Mouse (Mus musculus) spleen, adult 2 months (tissue): ENCODE measurements around the gene Apopt1. TPM values are rescaled to one million over a fixed set of nuclear protein-coding genes. Genes with fewer than 3 reads are reported as not detected.
A peak's percentile ranks its signal among the peaks of the same experiment; 100 is the strongest.
"Not testable (repeated sequence)": the region's sequence is repeated elsewhere in the genome, so short reads cannot be mapped to it uniquely, and the experiment has no call there.

Source experiments
- DNase-seq, 2 experiments: peaks; one replicate each; pipeline versions ENCODE4 v3.0.0 to v3.0.0-alpha.2; 2012 to 2021; ENCODE audit warnings: low spot score in 2 of 2, low read depth in 1 of 2
- H3K27ac ChIP-seq: fragments of 200-500 bp; 2 replicates; pipeline ENCODE4 v1.5.1; 2012; ENCODE audit warnings: low read length, inconsistent platforms; ENCODE audit not compliant: insufficient read depth
- H3K27me3 ChIP-seq: fragments of 200-500 bp; 2 replicates; pipeline ENCODE4 v1.6.1; 2012; ENCODE audit warnings: mild to moderate bottlenecking, moderate library complexity, low read length, inconsistent platforms; ENCODE audit not compliant: control insufficient read depth, insufficient read depth
- H3K36me3 ChIP-seq: fragments of 200-500 bp; 2 replicates; pipeline ENCODE4 v1.6.1; 2012; ENCODE audit warnings: mild to moderate bottlenecking, low read length, inconsistent platforms; ENCODE audit not compliant: control insufficient read depth, insufficient read depth
- H3K4me1 ChIP-seq: fragments of 200-500 bp; 2 replicates; pipeline ENCODE4 v1.6.1; 2011; ENCODE audit warnings: inconsistent platforms; ENCODE audit not compliant: control insufficient read depth, insufficient read depth, insufficient read length
- H3K4me3 ChIP-seq: fragments of 200-500 bp; 2 replicates; pipeline ENCODE4 v1.5.1; 2011; ENCODE audit warnings: mild to moderate bottlenecking, inconsistent platforms; ENCODE audit not compliant: insufficient read depth, insufficient read length; ENCODE audit errors: extremely low read depth
- CTCF ChIP-seq: fragments of 200-500 bp; IDR thresholded peaks from 2 replicates; pipeline ENCODE4 v1.5.1; 2011; ENCODE audit warnings: mild to moderate bottlenecking, inconsistent platforms; ENCODE audit not compliant: insufficient read depth, insufficient read length, insufficient replicate concordance; ENCODE audit errors: extremely low read depth
- POLR2A ChIP-seq: fragments of 200-500 bp; IDR thresholded peaks from 2 replicates; pipeline ENCODE4 v1.6.1; 2011; ENCODE audit warnings: low read depth, low read length, inconsistent platforms
- WGBS: fragments of 180-500 bp; shearing (Covaris S2); methylation state at CpG from one replicate; pipeline ENCODE4 v1.1.7; 2018; 5-methylcytosine and 5-hydroxymethylcytosine counted together
- polyA plus RNA-seq: library from polyadenylated mRNA; depleted of rRNA; stranded (reverse); fragments of >200 nt; gene quantifications from 2 replicates; pipeline ENCODE4 v1.2.3, GENCODE M21; 2012

Apopt1 gene
- polyA plus RNA-seq, 1 experiment, result 33.3 TPM

DNA sequence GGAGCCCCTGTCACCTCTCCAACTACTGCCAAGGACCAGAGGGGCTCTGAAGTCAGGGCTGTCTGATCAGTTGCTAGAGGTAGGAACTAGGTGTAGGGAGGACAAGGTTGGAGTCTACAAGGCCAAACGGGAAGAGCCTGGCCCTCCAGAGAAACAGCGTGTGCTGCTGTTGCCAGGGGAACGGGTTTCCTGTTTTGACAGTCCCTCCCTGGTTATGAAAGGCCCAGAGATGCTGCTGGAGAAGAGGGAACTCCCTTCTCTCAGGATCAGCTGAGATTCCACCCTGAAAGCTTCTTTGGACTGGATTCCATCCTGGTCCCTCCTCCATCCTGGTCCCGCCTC lies 13.0 kb downstream of the Apopt1 start:
- WGBS, result 53% methylated on average over 4 of the region's 4 CpGs
- no peak for TF ChIP-seq POLR2A
- TF ChIP-seq CTCF, result no peak
- Histone ChIP-seq H3K36me3 (peaks cover 6% of the 10 kb centered on the region), H3K4me1 (no peaks in the 10 kb centered on the region), H3K27ac (no peak overlapping the region), H3K4me3 (no peak overlapping the region), H3K27me3 (no peaks in the 10 kb centered on the region)
- DNase-seq, result no peak

DNA sequence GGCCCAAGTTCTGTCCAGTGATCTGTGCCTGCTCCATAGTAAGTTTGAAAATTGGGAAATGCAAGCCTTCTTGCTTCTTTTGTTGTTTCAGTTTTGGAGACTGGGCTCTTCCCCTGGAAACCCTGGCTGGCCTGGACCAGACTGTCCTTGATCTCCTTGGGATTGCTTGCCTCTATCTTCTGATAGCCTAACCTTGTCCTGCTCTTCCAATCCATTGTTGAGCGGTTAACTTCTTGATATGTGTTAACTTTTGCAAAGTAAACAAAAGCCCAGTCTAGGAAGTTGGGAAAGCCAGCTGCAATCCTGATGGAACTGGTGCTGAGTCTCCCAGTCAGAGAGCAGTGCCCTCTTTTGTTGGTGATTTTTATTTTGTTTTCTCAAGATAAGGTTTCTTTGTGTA lies 14.9 kb downstream of the Apopt1 start:
- DNase-seq, result no peak
- Histone ChIP-seq H3K27ac (no peak overlapping the region), H3K36me3 (peaks cover 7% of the 10 kb centered on the region), H3K27me3 (no peaks in the 10 kb centered on the region), H3K4me3 (no peak overlapping the region), H3K4me1 (no peaks in the 10 kb centered on the region; the same call in 1 of the 2 replicates)
- TF ChIP-seq CTCF (no peak), POLR2A (no peak)
- 94% methylated on average over 1 of the region's 1 CpGs for WGBS

DNA sequence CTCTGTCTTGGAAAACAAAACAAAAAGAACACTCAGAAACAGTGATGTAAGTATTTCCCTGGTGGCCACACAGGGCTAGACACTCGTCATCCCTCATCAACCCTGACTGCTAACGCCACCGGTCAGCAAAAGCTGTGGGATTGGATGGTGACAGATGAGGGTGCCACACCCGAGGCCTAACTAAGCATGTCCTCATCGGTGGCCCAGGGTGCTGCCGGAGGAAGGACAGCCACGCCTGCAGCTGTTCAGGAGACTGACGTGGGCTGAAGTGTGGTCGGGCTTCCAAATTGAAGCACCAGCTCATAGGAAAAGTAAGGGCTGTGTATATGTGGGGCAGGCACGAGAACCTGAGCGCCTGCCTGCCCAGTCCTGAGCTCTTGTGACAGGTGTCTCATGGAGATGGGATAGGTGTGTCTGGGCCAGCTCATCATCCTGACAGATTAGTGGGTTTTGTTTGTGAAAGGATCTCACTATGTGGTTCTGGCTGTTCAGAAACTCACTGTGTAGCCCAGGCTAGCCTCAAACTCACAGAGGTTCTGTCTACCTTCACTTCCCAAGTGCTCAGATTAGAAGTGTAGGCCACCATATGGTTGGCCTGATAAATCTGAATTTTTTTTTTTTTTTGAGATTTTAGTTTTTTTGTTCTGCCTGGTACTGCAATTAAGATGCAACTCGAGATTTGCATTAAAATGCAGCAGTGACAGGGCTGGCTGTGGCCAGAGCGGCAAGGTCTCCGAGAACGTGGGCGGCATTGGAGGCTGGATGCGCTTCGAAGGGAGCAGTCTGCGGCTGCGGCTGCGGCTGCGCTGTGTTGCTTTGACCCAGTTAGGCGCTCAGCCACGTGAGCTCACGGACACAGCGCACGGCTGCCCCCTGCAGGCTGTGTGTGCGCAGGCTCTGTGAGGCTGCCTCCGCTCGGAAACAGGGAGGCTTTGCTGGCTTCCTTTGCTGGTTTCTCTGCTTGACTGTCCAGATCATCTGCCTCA lies 19.1 kb downstream of the Apopt1 start:
- DNase-seq, result peak; percentile 76 to 80
- Histone ChIP-seq H3K27me3 (no peaks in the 10 kb centered on the region), H3K4me3 (no peak overlapping the region), H3K27ac (no peak overlapping the region), H3K4me1 (no peaks in the 10 kb centered on the region; the same call in 1 of the 2 replicates), H3K36me3 (0 out of 2 replicates have a peak, but pooled peaks cover 3% of the 10 kb centered on the region)
- TF ChIP-seq POLR2A, result no peak
- TF ChIP-seq CTCF, result peak; percentile 98
- 33% methylated on average over 30 of the region's 30 CpGs for WGBS

DNA sequence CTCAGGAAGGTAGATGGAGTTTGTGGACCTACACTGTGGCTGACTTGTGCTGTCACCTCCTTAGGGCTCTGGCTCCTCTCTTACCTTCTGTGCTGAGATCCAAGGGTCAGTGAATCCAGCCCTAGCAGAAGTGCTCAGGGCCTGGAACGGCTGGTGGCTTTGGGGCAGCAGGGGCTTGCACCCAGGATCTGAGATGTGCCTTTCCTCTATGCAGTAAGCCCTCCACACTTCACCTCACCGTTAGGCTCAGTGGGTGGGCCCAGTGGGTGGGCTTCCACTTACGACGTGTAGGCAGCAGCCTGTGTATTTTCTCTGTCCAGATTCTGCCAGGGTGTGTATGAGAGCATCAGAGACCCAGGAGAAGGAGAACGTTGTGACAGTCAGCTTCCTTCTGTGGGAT lies 19.9 kb downstream of the Apopt1 start:
- DNase-seq, result no peak
- Histone ChIP-seq H3K27ac (no peak overlapping the region), H3K36me3 (0 out of 2 replicates have a peak, but pooled peaks cover 1% of the 10 kb centered on the region), H3K4me1 (no peaks in the 10 kb centered on the region; the same call in 1 of the 2 replicates), H3K27me3 (no peaks in the 10 kb centered on the region), H3K4me3 (no peak overlapping the region)
- 85% methylated on average over 5 of the region's 5 CpGs for WGBS
- TF ChIP-seq POLR2A, result no peak
- TF ChIP-seq CTCF, result no peak

DNA sequence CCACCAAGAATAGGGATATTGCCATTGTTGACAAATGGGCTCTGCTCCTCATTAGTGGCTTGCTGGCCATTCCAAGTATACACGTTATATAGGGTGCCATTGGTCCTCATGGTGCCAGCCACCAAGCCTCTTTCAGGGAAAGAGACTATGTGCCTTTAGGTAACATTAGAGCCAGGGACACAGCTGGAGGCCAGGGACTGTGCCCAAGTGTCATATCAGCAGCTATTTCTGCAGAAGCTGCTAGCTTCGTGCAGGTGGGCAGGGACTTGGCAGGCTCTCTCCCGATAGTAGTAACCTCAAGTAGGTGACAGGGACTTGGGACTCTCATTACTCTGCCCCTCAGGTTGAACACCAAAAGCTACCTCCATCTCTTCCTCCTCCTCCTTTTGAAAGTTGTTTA lies 21.9 kb downstream of the Apopt1 start:
- no peak for DNase-seq
- WGBS, result 92% methylated on average over 3 of the region's 3 CpGs
- Histone ChIP-seq H3K36me3 (0 out of 2 replicates have a peak, but pooled peaks cover 1% of the 10 kb centered on the region), H3K4me1 (no peaks in the 10 kb centered on the region; the same call in 1 of the 2 replicates), H3K27me3 (no peaks in the 10 kb centered on the region), H3K27ac (no peak overlapping the region), H3K4me3 (no peak overlapping the region)
- no peak for TF ChIP-seq CTCF
- TF ChIP-seq POLR2A, result no peak

DNA sequence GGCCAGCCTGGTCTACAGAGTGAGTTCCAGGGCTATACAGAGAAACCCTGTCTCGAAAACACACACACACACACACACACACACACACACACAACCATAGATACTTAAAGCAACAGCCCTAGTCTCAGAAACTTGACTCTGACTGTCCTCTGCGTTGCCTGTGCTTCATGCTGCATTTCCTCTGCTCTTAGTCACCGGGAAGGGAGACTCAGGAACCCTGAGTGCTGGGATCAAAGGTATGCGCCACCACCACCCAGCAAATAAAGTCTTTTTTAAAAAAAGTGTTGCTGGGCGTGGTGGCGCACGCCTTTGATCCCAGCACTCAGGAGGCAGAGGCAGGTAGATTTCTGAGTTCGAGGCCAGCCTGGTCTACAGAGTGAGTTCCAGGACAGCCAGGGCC lies 23.6 kb downstream of the Apopt1 start:
- 93% methylated on average over 8 of the region's 8 CpGs for WGBS
- H3K4me3 ChIP-seq, H3K4me1 ChIP-seq, DNase-seq, H3K27me3 ChIP-seq, H3K36me3 ChIP-seq, H3K27ac ChIP-seq: not testable (repeated sequence)

DNA sequence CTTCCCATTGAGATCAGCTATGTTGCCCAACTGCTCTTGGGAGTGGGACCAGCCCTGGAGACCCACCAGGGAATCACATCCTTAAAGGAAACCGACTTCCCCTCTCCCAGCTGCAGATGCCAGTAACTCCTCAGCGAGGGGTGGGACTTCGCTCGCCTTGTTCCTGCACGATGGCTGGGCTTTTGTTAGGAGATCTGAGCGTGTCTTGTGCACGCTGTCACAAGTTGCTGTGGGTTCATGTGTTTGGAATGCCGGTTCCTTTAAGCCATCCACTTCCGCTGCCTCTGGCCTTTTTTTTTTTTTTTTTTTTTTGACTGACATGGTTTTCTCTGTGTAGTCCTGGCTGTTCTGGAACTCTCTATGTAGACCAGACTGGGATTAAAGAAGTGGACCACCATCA lies 24.3 kb downstream of the Apopt1 start:
- Histone ChIP-seq H3K4me3 (no peak overlapping the region), H3K27ac (no peak overlapping the region), H3K27me3 (no peaks in the 10 kb centered on the region), H3K36me3 (no peaks in the 10 kb centered on the region), H3K4me1 (no peaks in the 10 kb centered on the region)
- TF ChIP-seq CTCF, result no peak
- no peak for TF ChIP-seq POLR2A
- DNase-seq, result no peak
- 90% methylated on average over 9 of the region's 9 CpGs for WGBS
